Mouse (Mus musculus): ENCODE data around the gene Igf1r. TPM values are rescaled to one million over a fixed set of nuclear protein-coding genes. Genes with fewer than 3 reads are reported as not detected.

Gene Igf1r
- total RNA-seq, 4 experiments from 2014 or later = 81.3 to 138 (median 103) TPM

DNA sequence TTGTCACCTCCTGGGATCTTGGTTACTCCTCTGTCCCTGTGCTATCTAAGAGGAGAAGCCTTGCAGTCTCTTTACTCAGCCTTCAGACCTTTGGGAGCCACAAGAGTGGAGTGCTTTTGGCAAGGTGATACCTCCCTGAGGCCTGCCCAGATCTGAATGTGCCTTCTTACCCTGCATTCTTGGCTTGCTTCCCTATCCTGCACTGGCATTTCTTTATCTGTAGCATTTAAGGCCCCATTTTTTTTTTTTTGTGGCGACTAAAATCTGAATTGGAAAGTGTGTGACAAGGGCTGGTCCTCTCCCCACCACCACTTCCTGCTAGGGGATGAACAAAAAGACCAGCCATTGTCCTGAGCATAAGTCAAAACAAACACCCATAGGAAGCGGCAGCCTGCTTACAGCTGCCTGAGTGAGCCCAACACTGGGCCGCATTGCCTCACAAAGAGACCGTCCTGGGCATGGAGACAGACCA lies 133.3 kb downstream of the Igf1r start:
- DNase-seq = no peak

DNA sequence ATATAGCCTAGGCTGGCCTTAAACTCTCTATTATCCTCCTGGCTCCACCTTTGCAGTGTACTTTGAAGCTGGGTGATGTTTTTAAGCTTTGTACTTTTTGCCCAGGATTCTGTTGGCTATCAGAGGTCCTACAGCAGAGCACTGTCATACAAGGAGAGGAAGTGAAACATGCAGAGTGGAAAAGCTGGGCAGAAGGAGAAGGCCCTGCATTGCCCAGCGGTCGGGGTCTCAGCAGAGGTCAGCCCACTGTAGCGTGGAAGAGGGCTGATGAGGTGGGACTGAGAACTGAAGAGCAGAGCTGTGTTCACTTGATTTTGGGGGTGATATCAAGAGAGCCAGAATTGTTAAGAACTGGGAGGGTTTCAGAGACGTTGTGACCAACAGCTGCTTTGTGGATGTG lies 134.9 kb downstream of the Igf1r start:
- DNase-seq = no peak

DNA sequence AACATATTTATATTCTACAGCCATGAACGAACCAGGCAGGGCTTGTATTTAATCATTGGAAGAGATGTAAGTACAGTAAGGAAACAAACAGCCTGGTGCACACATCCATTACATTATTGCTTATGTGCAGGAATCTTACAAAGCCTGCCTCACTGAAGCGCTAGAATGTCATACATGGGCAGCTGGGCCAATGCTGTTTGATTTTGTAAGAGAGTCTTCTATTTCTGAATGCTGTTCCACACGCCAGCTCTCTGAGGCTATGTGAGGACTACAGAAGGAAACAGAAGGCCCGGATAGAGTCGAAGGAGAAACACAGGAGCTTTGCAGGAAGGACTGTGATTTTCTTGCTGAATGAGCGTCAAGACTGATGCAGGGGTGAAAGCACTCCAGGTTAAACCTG lies 136.2 kb downstream of the Igf1r start:
- no peak for DNase-seq

DNA sequence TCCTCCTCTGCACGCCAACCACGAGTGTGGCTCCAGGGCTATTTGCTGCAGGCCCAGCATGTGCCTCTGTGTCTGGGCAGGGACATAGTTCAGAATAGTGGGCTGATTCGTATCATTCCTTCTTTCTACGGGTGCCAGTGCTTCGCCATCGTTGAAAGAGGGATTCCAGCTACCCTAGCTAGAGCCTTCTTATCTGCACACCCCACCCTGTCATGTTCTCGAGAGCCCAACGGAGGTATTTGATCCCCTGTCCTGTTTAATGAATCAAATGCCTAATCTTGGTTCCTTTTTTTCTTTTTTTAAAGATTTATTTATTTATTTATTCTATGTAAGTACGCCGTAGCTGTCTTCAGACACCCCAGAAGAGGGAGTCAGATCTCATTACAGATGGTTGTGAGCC lies 137.1 kb downstream of the Igf1r start:
- no peak for DNase-seq

DNA sequence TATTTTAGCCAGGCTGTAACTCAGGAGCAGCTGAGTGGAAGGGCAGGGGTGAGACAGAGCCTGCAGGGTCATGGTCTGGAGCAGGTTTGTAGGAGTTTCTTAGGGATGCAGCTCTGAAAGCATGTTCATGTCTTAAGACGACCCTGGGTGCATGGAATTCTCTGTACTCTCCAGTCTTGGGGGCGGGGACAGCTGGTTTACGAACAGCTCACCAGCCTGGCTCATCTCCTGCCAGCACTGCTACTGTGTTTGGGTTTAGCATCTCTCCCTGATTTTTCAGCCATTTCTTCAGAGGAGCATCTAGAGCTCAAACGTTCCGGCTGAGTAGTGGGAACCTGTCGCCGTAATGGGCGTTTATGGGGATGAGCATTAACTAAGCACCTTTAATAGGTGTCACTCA lies 137.9 kb downstream of the Igf1r start:
- DNase-seq = no peak

DNA sequence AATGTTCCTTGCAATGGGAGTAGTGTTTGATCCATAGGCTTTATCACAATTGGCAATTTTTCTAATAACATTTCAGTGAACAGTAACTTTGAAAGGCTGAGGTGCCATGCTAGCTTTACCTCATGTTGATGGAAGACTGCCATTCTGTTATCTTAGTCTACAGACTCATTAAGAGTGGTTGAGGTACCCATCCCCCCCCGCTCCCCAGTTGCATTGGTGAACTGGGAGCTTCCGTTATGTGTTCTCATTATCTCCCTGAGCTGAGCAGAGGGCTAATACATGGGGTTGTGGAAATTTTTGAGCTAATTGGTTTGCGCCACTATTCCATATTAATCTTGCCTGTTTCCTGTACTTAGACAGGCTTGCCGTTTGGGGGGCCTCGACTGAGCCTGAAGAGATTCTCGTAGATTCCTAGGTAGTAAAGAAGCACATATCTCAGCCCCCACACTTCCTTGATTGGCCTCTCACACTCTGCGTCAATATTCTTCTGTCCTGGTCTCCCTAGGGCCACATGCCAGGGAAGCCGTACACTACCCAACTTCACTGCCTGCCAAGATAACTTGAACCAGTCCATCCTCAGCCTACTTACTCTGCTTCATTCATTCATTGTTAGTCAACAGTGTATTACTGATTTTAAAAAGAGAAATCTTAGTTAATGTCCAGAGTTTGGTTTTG lies 139.8 kb downstream of the Igf1r start:
- DNase-seq = no peak

DNA sequence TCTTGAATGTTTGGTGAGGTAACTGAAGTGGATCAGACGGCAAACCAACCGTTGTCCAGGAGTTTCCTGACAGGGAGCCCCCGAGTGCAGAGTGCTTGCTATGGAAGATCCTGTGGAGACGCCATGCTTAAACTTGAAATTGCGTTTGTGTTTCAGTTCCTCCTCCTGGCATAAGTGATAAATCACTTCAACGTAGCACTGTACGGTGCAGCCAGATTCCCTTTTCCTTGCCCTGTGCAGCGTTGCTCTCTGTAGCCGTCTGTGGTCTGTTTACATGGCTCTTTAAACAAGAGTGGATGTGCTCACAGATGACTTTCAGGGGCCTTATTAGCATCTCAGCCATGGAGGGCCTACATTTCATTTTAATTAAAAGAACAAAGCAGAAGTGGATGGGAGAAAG lies 141.2 kb downstream of the Igf1r start:
- DNase-seq = no peak

DNA sequence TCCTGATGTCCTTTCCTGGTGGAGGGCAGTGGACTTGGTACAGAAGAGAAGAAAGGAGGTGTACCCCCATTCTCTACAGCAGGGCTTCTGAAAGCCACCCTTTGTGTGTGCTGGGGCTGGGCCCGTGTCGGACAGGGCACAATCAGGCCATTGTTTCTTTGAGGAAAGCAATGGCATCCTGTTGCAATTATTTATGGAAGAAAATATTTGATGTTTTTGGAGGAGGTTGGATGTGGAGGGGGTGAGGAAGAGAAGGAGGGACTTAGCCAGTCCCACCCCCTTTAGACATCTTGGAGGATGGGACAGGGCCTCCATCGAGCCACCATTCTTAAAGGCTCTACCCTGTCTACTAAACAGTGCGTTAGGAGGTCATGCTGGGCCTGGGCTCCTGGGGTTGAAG lies 142.9 kb downstream of the Igf1r start:
- DNase-seq = no peak

DNA sequence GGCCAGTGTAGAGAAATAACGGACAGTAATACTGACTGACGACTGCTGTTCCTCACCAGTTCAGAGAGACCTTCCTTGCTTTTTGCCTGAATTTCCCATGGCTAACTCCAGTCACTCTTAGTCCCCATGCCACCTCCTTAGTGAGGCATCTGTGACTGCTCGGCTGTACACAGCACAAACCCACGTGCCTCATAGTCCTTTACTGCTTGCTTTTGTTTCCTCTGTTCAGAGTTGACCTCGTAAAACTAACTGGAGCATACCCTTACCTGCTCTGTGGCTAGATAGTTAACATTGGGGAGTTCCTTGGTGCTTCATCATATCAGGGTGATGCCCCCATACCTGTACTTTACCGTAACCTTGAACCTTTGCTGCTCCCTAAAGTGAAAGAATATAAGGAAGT lies 143.8 kb downstream of the Igf1r start:
- DNase-seq = no peak

DNA sequence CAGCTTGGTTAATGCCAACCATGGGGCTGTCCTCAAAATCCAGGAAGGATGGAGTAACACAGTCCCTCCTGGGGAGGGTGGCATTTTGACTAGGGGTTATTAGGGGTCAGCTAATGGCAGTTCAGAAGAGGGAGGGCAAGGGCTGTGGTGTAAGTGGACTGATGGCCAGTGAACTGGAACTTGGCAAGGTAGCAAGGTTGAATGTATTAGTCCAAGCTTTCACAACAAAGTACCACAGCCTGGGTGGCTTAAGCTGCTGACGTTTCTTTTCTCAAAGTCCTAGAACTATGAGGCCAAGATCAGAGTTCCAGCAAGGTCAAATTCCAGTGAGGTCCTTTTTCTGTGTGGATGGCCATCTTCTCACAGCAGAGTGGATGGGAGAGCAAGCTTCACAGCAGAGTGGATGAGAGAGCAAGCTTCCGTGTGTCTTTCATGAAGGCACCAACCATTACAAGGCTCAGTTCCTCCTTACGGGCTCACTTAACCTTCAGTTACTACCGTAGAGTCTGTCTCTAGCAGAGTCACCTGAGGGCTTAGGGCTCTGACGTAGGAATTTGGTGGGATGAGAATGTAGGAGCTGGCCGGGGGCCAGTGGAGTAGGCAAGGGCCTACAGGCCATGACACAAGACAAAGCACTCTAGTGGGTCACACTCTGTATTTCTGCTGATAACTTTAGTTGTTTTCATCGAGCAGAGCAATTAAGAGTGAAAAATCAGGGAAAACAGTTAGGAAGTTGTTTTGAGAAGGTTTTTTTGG lies 144.6 kb downstream of the Igf1r start:
- peak; percentile 79 for DNase-seq

DNA sequence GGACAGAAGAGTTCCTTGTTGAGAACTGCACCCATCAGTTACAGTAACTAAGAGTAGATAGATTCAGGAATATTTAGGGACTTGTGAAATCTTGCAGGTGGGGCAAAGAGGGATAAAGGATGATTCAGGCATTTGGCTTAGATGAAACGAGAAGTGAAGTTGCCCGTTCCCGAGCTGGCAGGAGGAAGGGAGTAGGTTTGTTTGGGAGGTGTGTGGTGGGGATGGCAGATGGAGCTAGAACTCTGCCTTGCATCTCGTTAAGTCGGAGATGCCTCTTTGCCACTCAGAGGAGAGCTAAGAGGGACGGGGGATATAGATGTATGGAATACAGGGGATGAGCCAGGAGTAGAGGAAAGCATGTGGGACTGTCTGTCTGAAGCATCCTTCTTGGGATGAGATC lies 145.5 kb downstream of the Igf1r start:
- no peak for DNase-seq

DNA sequence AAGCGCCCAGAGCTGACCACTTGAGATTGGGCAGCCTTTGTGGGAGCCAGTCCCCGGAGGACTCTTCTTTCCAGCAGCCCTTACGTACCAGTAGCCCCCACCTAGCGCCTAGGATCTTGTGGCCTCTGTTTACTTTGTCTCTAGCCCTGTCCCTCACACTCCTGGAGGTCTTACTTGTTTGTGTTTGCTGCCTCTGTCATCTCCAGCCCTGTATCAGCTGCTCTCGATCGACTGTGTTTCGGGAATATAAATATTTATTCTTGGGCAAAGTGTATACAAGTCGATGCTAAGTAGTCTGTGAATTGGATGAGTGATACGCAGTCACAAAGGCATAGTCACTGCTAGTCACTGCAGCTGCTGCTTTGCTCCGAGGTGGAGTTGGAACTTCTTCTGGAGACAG lies 147.8 kb downstream of the Igf1r start:
- no peak for DNase-seq

DNA sequence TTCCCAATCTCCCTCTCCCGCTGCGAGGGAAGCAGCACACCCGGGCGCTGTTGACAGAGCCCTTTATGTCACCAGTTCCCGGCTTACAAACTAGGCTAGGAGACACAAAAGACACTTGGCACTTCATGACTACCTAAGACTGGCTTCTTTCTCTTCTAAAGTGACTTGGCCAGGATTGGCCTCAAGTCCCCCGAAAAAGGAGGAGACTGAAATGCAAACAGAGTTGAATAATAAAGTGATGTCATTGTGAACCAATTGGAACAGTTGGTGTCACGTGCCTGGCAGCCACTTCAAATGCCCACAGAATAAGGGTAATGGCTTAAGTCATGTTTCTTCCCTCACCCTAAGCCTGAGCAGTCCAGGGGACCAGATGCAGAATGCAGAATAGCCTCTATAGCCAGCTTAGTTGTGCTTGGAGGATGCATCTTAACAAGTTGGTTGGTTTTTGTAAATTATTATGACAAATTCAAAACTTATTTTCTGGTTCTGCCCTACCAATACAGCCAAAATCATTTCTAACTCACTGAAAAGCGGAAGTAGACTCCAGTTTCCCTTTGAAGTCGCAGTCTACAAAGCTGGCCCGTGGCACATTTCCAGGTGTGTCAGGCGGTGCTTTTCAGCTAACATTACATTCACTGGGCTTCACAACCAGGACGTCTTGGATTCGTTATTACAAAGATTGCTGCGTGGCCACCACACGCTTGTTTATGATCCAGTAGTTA lies 150.0 kb downstream of the Igf1r start:
- peak; percentile 40 for DNase-seq

DNA sequence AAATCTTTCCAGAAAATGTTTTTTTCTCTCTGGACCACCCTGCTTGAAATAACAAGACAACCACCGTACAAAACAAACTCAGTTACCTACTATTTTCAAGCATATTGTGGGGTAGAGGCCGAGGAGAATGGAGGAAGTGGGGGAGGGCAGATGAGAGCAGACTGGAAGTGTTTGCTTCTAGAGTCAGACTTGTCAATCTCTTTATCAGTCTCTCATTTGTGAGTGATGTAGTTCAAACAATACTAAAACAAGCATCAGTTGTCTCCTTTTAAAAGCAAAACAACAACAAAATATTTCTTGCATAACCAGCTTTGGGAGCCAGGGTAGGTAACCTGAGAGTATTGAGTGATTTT lies 150.5 kb downstream of the Igf1r start:
- no peak for DNase-seq

DNA sequence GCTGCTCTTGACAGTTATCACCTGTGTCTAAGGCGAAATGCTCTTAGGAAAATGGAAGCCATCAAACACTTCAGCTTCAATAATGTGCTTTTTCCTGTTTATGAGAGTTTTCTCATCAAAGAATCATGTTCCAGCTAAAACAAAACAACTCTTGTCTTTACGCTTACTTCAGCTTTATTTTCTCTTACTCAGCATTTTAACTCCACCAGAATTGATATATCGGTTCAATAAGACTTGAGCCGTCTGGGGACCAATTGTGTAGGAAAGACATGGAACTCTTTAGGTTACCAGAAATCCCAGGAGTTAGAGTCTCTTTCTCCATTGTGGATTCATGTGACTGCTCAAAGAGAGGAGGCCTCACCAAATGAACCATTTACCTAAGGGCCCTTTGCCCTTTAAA lies 158.9 kb downstream of the Igf1r start:
- no peak for DNase-seq

DNA sequence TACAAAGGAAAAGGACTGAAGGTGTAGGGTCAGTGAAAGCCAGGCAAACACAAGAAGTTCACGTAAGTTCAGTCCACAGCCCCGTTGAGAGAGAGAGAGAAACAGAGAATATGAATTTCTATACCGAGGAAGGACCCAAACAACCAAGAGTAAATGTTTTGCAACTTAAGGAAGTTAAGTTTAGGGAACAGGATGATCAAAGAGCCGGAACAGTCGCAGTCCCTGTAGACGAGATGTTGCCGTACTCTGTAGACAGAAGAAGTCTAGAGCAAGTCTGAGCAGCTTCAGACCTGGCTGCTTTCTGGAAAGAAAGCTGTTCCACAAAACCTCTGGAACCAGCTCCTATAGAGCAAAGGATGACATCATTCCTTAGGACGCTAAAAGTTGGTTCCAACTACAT lies 160.0 kb downstream of the Igf1r start:
- DNase-seq = no peak

DNA sequence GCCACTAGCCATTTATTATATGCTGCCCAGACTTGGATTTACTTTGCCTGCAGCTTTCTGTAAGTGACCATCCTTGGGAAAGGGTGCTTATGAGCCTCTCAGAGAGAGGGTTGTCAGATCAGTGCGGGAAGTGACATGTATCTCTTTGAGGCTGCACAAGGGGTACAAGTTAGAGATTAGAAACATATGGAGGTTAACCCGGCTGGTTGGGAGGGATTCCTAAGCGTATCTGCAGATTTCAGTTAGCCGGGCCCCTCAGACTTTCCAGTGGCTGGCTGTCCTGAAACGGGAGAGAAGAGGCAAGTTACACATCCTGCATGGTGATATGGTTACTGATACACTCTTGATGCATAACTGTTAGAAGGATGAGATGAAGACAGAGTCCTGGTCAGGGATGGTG lies 161.7 kb downstream of the Igf1r start:
- no peak for DNase-seq

DNA sequence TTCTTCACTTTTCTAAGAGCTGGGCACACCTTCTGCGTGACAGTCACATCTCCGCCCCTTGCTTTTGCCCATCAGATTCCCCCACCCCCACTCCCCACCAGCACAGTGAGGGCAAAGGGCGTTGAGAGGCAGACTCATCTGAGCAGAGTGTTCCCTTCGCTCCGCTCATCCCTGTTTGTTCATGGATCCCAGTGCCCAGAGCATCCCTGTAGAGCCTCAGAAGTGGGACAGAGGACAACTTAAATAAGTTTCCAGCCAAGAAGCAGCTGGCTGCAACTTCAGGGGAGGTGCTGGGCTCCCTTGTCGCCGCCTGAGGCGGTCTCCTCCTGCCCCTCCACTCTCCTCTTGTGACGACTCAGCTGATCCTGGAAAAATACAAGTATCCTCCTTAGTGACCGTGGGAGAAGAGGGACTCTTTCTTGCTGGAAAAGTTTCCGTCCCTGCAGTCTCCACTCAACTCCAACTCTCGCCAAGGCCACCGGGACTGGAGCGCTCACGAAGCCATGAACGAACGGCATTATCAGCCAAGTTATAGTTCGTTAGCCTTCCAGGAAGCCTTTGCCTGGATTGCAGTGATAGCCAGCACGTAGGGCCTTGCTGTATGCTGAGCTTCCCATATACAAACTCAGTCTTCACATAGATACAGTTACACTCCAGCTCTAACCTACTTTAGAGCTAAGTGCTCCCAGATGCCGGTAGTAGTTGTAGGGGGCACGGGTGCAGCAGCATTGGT lies 162.5 kb downstream of the Igf1r start:
- no peak for DNase-seq

DNA sequence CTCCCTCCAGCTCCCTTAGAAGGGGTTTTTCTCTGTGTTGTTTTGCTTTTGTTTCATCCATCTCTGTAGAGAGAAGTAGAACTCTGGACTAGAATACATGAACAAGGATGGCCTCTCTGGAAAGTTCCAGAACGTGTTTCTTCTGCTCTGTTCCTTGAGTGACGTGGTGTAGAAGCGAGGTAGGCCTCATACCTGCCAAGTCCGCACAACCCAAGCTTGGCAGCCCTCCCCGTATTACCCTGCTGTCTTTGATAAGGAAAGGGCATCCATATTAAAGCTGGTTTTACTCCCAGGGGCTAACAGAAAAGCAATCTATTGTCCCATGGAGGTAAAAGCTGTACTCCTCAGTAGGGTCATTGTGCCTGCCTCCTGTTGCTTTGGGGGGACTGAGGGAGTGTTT lies 164.9 kb downstream of the Igf1r start:
- no peak for DNase-seq

DNA sequence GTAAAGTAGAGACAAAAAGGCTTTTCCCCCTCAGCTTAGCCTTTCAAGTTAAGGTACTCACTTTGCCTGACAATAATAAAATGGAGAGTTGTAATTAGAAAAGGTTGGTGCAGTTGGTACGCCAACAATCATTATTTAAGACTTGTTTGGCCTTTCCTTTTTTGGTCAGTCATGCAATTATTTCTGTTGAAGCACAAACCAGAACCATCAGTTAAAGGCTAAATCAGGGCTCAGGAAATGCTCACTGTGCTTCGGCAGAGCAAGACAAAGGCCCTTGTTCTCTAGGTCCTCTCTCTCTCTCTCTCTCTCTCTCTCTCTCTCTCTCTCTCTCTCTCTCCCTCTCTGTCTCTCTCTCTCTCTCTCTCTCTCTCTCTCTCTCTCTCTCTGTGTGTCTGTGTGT lies 165.4 kb downstream of the Igf1r start:
- DNase-seq = no peak

DNA sequence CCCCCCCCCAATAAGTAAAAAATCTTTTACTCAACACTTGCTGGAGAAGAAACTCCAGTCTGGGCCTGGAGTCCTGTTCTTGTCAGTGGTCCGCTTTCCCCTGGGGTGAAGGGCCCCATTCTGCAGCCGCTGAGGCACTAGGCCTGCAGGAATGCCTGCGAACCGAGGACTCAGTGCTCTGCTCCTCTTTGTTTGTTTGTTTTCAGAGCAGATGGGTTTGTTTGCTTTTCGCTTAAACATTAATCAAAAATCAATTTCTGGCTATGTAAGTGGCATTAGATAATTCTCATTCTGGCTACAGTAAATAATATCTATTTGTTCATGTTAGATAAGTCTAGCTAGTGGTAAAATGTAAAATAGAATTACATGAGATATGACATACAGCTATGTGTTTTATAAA lies 167.0 kb downstream of the Igf1r start:
- no peak for DNase-seq

DNA sequence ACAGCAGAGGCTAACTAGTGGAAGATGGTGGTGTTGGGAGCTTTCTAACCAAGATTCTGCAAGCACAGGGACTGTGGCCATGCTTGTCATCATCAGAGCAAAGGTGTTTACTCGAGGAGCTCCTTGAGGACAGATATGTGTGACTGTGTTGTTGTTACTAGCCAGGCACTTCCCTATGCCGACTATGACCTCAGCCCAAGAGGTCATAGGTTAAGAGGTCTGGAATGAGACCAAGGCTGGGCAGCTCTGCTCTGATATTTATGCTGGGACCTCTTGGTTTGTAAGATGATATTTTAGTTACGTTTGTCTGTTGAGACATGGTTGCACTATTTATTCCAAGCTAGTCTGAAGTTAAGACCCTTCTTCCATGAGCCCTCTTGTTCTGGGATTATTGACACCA lies 169.8 kb downstream of the Igf1r start:
- no peak for DNase-seq

DNA sequence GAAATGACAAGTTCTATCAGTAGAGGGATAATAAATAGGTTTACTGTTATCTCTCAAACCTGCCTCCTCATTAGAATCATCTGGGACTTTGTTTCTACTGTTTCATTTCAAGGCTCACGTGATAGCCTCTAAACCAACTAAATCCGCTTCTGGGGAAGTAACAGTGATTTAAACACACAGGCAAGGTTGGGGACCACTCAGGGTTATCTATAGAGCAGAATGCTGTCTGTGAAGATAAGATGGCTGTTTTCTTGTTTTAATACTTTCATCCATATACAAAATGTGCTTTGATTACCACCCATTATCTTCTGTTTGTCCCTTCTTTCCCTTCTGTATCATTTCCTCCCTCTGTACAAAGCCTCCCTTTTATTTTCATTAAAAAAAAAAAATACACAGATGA lies 172.7 kb downstream of the Igf1r start:
- DNase-seq = no peak

Data from adrenal gland, adult 8-10 months (tissue).